Mouse (Mus musculus): Measurements from ENCODE around the gene Ccnh. TPM values are rescaled to one million over a fixed set of nuclear protein-coding genes. Genes with fewer than 3 reads are reported as not detected.
"Not testable (repeated sequence)": the region's sequence is repeated elsewhere in the genome, so short reads cannot be mapped to it uniquely, and the experiment has no call there.

Gene Ccnh
- 10 to 100 TPM; 14.7 to 24.5 (median 19.5) TPM for total RNA-seq (2022)

GRCm38 (mm10) chr13:85188903-85189643 is at the start of gene Ccnh:
Gene Ccnh (plus strand): TSS chr13:85189408.
- peak; percentile 89 to 90 for DNase-seq (ENCODE audit: low spot score in 2 of 2)

DNA sequence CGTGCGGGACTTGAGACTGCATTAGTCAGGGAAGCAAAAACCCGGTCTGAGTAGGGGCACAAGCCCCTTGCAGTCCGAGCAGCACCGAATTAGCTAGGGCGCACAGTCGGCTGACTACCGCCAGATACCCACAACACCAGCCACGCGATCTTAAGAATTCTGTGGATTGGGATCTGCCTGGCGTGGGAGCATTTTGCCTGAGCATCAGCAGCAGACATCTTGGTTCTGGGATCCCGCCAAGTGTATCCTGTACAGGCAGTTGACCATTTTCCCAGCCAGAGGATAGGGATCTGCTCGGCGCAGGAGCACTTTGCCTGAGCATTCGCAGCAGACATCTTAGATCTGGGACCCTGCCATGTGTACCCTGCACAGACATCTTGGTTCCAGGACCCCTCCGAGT is 45.8 kb upstream of the Ccnh start:
- not testable (repeated sequence) for DNase-seq (ENCODE audit: low spot score in 2 of 2)

- no peak for DNase-seq (ENCODE audit: low spot score in 2 of 2)
Measured at GRCm38 (mm10) chr13:85146471-85146870, 42.7 kb upstream of the Ccnh start.

DNA sequence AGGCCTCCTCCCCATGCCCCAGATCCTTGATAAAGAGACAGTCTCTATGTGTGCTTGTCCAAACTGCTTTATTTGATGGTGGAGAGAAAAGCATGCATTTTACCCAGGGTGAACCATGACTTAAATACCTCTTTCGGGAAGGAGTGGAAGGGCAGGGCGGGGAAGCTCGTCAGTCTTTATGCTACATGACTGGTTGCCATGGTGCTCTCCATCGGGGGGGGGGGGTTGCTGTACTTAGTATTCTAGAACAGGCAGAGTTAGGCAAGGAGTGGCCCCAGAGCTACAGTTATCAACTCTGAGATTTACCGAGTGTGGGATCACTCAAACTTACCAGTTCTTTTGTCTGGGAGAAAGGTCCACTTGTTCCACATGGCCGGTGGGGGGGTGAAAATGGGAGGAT is 34.5 kb upstream of the Ccnh start:
- DNase-seq (ENCODE audit: low spot score in 2 of 2), result no peak

DNA sequence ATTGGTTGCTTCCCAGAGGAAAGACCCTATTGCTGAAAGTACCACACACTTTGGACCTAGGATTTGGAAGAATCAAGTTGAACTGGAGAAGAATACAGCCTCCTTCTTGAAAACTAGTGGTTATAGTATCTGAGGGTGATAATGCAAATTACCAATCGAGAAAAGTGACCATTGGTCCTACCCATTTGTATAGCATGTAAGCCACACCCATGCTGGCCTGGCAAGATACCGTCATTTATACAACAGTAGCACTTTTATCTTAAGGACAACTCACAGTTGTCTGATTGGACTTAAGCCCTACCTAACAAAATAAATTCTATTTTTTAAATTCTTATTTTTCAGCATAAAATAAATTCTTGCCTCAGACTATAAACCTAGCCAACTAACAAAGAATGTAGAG is 29.2 kb upstream of the Ccnh start:
- DNase-seq (ENCODE audit: low spot score in 2 of 2), result no peak

DNA sequence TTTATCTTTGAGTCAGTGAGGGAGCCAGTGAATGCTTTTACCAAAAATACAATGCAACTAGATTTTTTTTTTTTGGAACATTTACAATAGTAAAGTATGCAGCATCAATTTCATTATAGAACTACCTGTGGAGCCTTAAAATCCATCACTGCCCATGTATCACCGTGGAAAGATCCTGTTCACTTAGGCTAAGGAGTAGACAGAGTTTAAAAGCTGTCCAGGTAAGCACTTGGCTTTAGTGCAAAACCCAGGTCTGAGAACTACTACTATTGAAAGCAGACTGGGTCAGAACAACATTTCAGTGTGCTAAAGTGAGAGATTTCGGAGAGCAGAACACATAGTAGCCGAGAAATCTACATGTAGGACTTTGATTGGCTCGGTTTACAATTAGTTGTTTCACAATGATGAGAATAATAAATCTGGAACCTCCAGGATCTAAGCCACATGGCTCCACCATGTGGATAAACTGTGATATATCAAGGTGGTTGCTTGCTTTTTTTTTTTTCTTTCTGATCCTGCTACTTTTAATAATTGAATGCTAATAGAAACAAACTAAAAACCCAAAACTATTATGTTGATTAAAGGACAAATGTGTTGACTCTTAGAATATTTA is 24.6 kb upstream of the Ccnh start:
- DNase-seq (ENCODE audit: low spot score in 2 of 2), result no peak

DNA sequence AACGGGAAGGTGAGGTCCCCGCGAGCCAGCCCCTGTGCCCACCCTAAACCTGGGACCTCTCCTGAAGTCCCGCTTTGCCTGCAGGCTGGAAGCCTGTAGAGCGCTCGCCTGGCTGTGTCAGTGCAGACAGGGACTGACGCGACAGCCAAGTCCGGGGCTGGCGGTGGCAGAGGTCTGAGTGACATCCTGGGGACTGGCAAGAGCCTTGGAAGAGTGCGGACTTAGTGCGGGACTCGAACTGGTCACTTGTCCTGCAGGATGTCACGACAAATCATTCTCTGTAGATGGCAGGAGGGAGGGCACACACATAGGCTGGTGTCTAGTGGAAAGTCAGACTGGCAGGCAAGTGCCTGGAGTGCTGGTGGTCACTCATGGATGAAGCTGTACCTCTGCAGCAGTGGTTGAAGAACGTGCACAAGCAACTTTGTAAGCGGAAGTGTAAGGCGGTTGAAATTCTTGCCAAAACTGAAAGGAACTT is 475 bp downstream of the Ccnh start:
- DNase-seq (ENCODE audit: low spot score in 2 of 2), result no peak

GRCm38 (mm10) chr13:85191253-85191652 is 2.0 kb downstream of the Ccnh start:
- DNase-seq (ENCODE audit: low spot score in 2 of 2), result no peak

GRCm38 (mm10) chr13:85207493-85207892 is 18.3 kb downstream of the Ccnh start:
- no peak for DNase-seq (ENCODE audit: low spot score in 2 of 2)

DNA sequence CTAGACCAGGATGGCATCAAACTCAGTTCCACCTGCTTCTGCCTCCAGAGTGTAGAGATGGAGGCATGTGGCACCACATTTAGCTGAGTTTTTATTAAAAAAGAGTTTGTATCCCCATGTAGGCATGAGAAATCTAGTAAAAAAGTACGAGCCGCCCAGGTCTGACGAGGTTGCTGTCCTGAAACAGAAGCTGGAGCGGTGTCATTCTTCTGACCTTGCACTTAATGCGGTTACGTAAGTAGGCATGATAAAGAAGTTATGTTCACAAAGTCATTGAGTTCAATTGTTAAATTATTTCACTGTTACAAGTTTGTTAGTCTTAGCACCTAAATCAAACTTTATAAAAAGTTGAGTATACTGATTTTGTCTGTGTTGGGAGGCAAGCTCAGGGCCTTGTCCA is 19.4 kb downstream of the Ccnh start:
- no peak for DNase-seq (ENCODE audit: low spot score in 2 of 2)

DNA sequence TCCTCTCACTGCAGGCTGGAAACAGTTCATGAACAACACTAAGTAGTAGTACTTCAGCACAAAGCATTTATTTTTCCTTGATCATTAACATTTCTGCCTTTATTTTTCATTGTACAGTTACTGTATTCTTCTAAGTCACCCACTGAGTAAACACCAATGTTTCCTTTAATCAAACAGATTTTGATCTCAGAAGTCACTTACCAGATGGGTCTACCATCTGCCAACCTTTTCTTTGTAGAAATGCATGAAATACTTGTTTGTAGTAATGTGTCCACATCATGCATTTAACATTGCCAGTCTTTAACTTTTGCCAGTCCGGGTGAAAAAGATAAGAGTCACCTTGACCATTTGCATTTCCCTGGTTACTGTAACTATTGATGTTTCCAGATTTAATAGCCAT is 21.1 kb downstream of the Ccnh start:
- no peak for DNase-seq (ENCODE audit: low spot score in 2 of 2)

DNA sequence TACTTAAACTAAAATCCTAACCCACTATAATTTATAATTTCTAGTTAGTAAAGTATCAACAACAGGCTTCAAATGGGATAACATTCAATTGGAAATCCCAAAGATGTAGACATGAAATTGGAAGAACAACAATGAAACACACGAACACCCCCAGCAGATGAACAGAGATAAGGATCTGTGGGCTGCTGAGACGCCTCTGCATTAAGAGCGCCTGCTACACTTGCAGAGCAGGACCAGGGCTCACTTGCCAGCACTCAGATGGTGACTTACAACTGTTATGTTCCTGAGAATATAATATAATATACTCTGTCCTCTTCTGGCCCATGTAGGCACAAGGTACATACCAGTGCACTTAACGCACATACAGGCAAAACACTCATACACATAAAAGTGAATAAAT is 29.4 kb downstream of the Ccnh start:
- no peak for DNase-seq (ENCODE audit: low spot score in 2 of 2)

- DNase-seq (ENCODE audit: low spot score in 2 of 2), result no peak
Measured at GRCm38 (mm10) chr13:85238760-85239159, 49.6 kb downstream of the Ccnh start.

Other genes with a start within 250 kb of the Ccnh start
- 10 to 100 TPM; 17.2 to 22.6 (median 18.5) TPM for gene Rasa1, start 99.7 kb downstream of the Ccnh start, total RNA-seq (2022)